Mouse (Mus musculus) limb, embryonic 15.5 days (tissue): Measurements from ENCODE around the gene Sdhc. TPM values are rescaled to one million over a fixed set of nuclear protein-coding genes. Genes with fewer than 3 reads are reported as not detected.

ENCODE experiments used
- ATAC-seq: fragments of 200-750 bp; cut with Nextera tagmentation; 2 replicates; pipeline ENCODE4 v1.8.0; 2017; ENCODE audit warnings: low read depth, moderate TSS enrichment; ENCODE audit not compliant: insufficient number of reproducible peaks, low FRiP score, low TSS enrichment
- H3K27ac ChIP-seq: fragments of 300-500 bp; sonication (generic); 2 replicates; pipeline ENCODE4 v1.5.1; 2015; ENCODE audit warnings: moderate library complexity, mild to moderate bottlenecking, inconsistent platforms
- H3K27me3 ChIP-seq: fragments of 300-500 bp; sonication (generic); 2 replicates; pipeline ENCODE4 v1.6.1; 2015; ENCODE audit warnings: inconsistent platforms
- H3K36me3 ChIP-seq: fragments of 300-500 bp; sonication (generic); 2 replicates; pipeline ENCODE4 v1.6.1; 2015; ENCODE audit warnings: inconsistent platforms
- H3K4me1 ChIP-seq: fragments of 300-500 bp; sonication (generic); 2 replicates; pipeline ENCODE4 v1.6.1; 2015; ENCODE audit warnings: inconsistent platforms
- H3K4me2 ChIP-seq: fragments of 300-500 bp; sonication (generic); 2 replicates; pipeline ENCODE4 v1.6.1; 2015; ENCODE audit warnings: mild to moderate bottlenecking, inconsistent platforms
- H3K4me3 ChIP-seq: fragments of 300-500 bp; sonication (generic); 2 replicates; pipeline ENCODE4 v1.5.1; 2015; ENCODE audit warnings: mild to moderate bottlenecking, inconsistent platforms
- H3K9ac ChIP-seq: fragments of 300-500 bp; sonication (generic); 2 replicates; pipeline ENCODE4 v1.6.1; 2015; ENCODE audit warnings: inconsistent platforms
- H3K9me3 ChIP-seq: fragments of 300-500 bp; sonication (generic); 2 replicates; pipeline ENCODE4 v1.6.1; 2016; ENCODE audit warnings: inconsistent platforms
- WGBS: fragments of 180-500 bp; shearing (Covaris S2); methylation state at CpG from one replicate; pipeline ENCODE4 v1.1.7; 2015; 5-methylcytosine and 5-hydroxymethylcytosine counted together
- polyA plus RNA-seq: library from polyadenylated mRNA; unstranded; fragments of >200 nt; fragmentation: Nextera tagmentation; extraction: Ambion mirVana; gene quantifications from 2 replicates; pipeline ENCODE4 v1.2.1, GENCODE M21; 2015

Gene Sdhc
- polyA plus RNA-seq, 1 experiment from 2014 or later: 235 TPM

GRCm38 (mm10) chr1:171187851-171188700 is 37.7 kb upstream of the Sdhc start:
- Histone ChIP-seq H3K4me1 (peaks cover 26% of the 10 kb centered on the region), H3K4me3 (no peak overlapping the region), H3K27me3 (peaks cover 14% of the 10 kb centered on the region), H3K9ac (no peak overlapping the region), H3K27ac (no peak overlapping the region), H3K4me2 (no peak overlapping the region), H3K36me3 (no peaks in the 10 kb centered on the region), H3K9me3 (no peaks in the 10 kb centered on the region)
- WGBS: 61% methylated on average over 13 of the region's 13 CpGs
- ATAC-seq: no peak

DNA sequence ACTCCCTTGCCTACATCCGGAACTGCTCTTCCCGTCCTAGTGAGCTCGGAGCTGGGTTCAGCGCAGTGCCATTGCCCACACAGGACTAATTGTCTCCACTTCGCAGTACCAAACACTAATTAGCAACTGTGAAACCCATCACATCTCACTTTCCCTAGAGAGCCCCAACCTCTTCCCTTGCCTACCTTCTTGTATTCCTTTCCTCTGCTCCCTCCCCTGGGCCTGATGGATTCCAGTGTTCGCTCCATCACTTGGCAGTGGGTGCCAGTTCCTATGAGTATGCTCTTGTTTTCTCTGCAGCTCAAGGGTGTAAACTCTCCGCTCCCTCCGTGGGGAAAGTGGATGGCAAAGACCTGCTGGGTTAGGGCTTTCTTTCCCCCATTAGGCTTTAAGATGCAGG is 35.3 kb upstream of the Sdhc start:
- Histone ChIP-seq H3K4me3 (no peak overlapping the region), H3K36me3 (no peaks in the 10 kb centered on the region), H3K4me1 (peaks cover 22% of the 10 kb centered on the region), H3K27ac (no peak overlapping the region), H3K9me3 (no peaks in the 10 kb centered on the region), H3K27me3 (no peaks in the 10 kb centered on the region), H3K4me2 (no peak overlapping the region), H3K9ac (no peak overlapping the region)
- no peak for ATAC-seq
- WGBS: 54% methylated on average over 8 of the region's 8 CpGs

DNA sequence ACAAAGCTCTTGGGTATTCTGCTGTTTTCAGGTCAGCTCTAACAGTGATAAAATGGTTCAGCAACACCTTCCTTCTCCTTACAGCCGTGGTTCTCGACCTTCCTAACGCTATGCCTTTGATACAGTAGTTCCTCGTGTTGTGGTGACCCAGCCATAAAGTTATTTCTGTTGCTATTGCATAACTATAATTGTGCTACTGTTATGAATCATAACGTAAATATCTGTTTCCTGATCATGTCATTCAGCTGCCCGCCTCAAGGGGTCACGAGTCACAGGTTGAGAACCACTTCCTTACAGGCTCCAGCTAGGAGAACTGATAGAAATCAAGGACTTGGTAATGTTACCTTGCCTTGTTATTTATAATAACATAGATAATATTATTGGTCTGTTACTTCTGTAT is 33.9 kb upstream of the Sdhc start:
- no peak overlapping the region for H3K4me3 ChIP-seq
- no peaks in the 10 kb centered on the region for H3K36me3 ChIP-seq
- H3K27me3 ChIP-seq: no peaks in the 10 kb centered on the region
- ATAC-seq: no peak
- no peak overlapping the region for H3K4me2 ChIP-seq
- no peaks in the 10 kb centered on the region for H3K9me3 ChIP-seq
- no peak overlapping the region for H3K9ac ChIP-seq
- peaks cover 16% of the 10 kb centered on the region for H3K4me1 ChIP-seq
- 66% methylated on average over 7 of the region's 7 CpGs for WGBS
- no peak overlapping the region for H3K27ac ChIP-seq

DNA sequence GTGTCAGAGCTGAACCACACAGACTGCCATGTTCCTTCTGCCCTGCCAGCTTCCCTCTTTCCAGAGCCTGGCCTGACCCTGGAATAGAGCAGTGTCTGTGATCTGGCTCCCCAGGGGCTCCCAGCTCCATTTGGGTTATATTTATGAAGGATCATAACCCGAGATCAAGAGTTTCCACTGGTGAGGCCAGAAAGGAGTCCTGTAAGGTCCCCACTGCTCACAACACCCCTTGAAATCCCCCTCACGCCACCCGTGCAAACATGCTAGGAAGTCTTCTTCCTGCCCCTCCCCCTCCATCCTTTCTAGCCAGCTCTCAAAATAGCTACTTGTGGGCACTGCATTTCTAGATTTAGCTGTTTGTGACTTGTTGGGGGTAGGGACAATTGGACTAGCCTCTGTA is 33.2 kb upstream of the Sdhc start:
- Histone ChIP-seq H3K27ac (peak overlapping the region; percentile 61; the same call in 1 of the 2 replicates), H3K4me3 (no peak overlapping the region), H3K9me3 (no peaks in the 10 kb centered on the region), H3K9ac (no peak overlapping the region), H3K36me3 (no peaks in the 10 kb centered on the region), H3K4me1 (peaks cover 11% of the 10 kb centered on the region), H3K4me2 (no peak overlapping the region), H3K27me3 (no peaks in the 10 kb centered on the region)
- ATAC-seq: no peak
- 42% methylated on average over 3 of the region's 3 CpGs for whole genome bisulfite sequencing

GRCm38 (mm10) chr1:171183025-171183424 is 32.6 kb upstream of the Sdhc start:
- no peak for ATAC-seq
- no peaks in the 10 kb centered on the region for H3K27me3 ChIP-seq
- H3K27ac ChIP-seq: no peak overlapping the region
- no peaks in the 10 kb centered on the region for H3K9me3 ChIP-seq
- H3K9ac ChIP-seq: no peak overlapping the region
- 0 out of 2 replicates have a peak, but pooled peaks cover 5% of the 10 kb centered on the region for H3K4me1 ChIP-seq
- no peaks in the 10 kb centered on the region for H3K36me3 ChIP-seq
- 71% methylated on average over 3 of the region's 3 CpGs for WGBS
- no peak overlapping the region for H3K4me3 ChIP-seq
- no peak overlapping the region for H3K4me2 ChIP-seq

DNA sequence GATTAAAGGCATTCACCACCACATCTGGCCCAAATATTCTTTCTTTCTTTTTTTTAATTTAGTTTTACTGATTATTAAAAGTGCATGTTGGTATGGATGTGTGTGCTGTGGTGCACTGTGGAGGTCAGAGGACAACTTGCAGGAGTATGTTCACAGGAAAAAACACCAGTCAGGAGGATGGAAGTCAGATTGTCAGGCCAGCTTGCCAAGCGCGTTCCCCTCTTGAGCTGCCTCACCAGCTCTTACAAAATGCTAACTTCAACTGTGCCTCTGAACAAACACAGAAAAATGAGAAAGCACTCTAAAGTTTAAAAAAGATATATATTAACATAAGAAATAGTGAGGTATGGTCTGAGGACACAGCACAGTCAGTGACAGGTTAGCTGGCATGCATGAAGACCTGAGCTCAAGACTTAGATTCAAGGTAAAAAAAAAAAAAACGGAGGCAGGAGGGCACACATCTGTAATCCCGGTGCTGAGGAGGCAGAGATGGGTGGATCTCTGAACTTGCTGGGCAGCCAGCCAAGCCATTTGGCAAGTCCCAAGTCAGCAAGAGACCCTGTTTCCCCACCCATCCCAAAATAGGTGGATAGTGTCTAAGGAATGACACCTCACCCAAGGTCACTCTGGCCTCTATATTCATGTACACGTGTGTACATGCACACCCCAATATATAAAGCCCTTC is 29.2 kb upstream of the Sdhc start:
- WGBS: 69% methylated on average over 5 of the region's 5 CpGs
- H3K4me1 ChIP-seq: no peaks in the 10 kb centered on the region

GRCm38 (mm10) chr1:171172779-171173178 is 22.4 kb upstream of the Sdhc start:
- WGBS: 94% methylated on average over 8 of the region's 8 CpGs
- Histone ChIP-seq H3K9me3 (no peaks in the 10 kb centered on the region), H3K27me3 (no peaks in the 10 kb centered on the region), H3K4me3 (no peak overlapping the region), H3K4me2 (no peak overlapping the region), H3K9ac (no peak overlapping the region), H3K4me1 (no peaks in the 10 kb centered on the region), H3K27ac (no peak overlapping the region), H3K36me3 (no peaks in the 10 kb centered on the region)
- ATAC-seq: no peak

More for the DNA sequence above, 29.2 kb upstream of the Sdhc start:
- Histone ChIP-seq H3K36me3 (no peaks in the 10 kb centered on the region), H3K27ac (no peak overlapping the region), H3K9me3 (no peaks in the 10 kb centered on the region), H3K9ac (no peak overlapping the region), H3K27me3 (no peaks in the 10 kb centered on the region), H3K4me3 (no peak overlapping the region), H3K4me2 (no peak overlapping the region)
- no peak for ATAC-seq

- Histone ChIP-seq H3K9me3 (no peaks in the 10 kb centered on the region), H3K27me3 (no peaks in the 10 kb centered on the region), H3K36me3 (no peaks in the 10 kb centered on the region), H3K27ac (no peak overlapping the region), H3K4me1 (no peaks in the 10 kb centered on the region), H3K9ac (no peak overlapping the region), H3K4me2 (no peak overlapping the region), H3K4me3 (no peak overlapping the region)
- no peak for ATAC-seq
- 52% methylated on average over 3 of the region's 3 CpGs for whole genome bisulfite sequencing
Measured at GRCm38 (mm10) chr1:171171138-171171537, 20.7 kb upstream of the Sdhc start.

GRCm38 (mm10) chr1:171169913-171170312 is 19.5 kb upstream of the Sdhc start:
- Histone ChIP-seq H3K27me3 (no peaks in the 10 kb centered on the region), H3K36me3 (no peaks in the 10 kb centered on the region), H3K4me2 (no peak overlapping the region), H3K9ac (no peak overlapping the region), H3K27ac (no peak overlapping the region), H3K4me1 (no peaks in the 10 kb centered on the region), H3K9me3 (no peaks in the 10 kb centered on the region), H3K4me3 (no peak overlapping the region)
- no peak for ATAC-seq
- WGBS: 58% methylated on average over 3 of the region's 3 CpGs

GRCm38 (mm10) chr1:171168906-171169305 is 18.5 kb upstream of the Sdhc start:
- no peak for ATAC-seq
- no peak overlapping the region for H3K4me3 ChIP-seq
- H3K27ac ChIP-seq: no peak overlapping the region
- WGBS: 84% methylated on average over 12 of the region's 12 CpGs
- H3K4me1 ChIP-seq: no peaks in the 10 kb centered on the region
- no peak overlapping the region for H3K4me2 ChIP-seq
- H3K36me3 ChIP-seq: no peaks in the 10 kb centered on the region
- no peaks in the 10 kb centered on the region for H3K27me3 ChIP-seq
- H3K9ac ChIP-seq: no peak overlapping the region
- H3K9me3 ChIP-seq: no peaks in the 10 kb centered on the region

- H3K27me3 ChIP-seq: no peaks in the 10 kb centered on the region
- H3K4me1 ChIP-seq: no peaks in the 10 kb centered on the region
- 58% methylated on average over 5 of the region's 5 CpGs for WGBS
- no peak overlapping the region for H3K9ac ChIP-seq
- no peak for ATAC-seq
- no peak overlapping the region for H3K4me2 ChIP-seq
- H3K4me3 ChIP-seq: no peak overlapping the region
- H3K27ac ChIP-seq: no peak overlapping the region
- H3K9me3 ChIP-seq: no peaks in the 10 kb centered on the region
- no peaks in the 10 kb centered on the region for H3K36me3 ChIP-seq
Measured at GRCm38 (mm10) chr1:171165629-171166345, 15.4 kb upstream of the Sdhc start.

- no peak overlapping the region for H3K9ac ChIP-seq
- H3K4me2 ChIP-seq: no peak overlapping the region
- H3K4me1 ChIP-seq: peaks cover 9% of the 10 kb centered on the region; the same call in 1 of the 2 replicates
- ATAC-seq: no peak
- no peak overlapping the region for H3K27ac ChIP-seq
- peaks cover 9% of the 10 kb centered on the region; the same call in 1 of the 2 replicates for H3K27me3 ChIP-seq
- H3K9me3 ChIP-seq: no peaks in the 10 kb centered on the region
- H3K4me3 ChIP-seq: no peak overlapping the region
- WGBS: 36% methylated on average over 3 of the region's 3 CpGs
- H3K36me3 ChIP-seq: no peaks in the 10 kb centered on the region
Measured at GRCm38 (mm10) chr1:171164258-171164657, 13.9 kb upstream of the Sdhc start.
